Mouse (Mus musculus): ENCODE measurements around the gene Rpap3.

GRCm38 (mm10) chr15:97750697-97751096, 45.1 kb upstream of the Rpap3 start:
- no peak for TF ChIP-seq CTCF (IDR thresholded peaks at IDR 0.05; ENCODE audit: borderline replicate concordance, insufficient read depth, low read length)
- TF ChIP-seq POLR2A (IDR thresholded peaks at IDR 0.05; ENCODE audit: low read depth, low read length), result no peak
